Mouse (Mus musculus) mature B cell (primary cell): ENCODE data around the gene Npas3.

Experiments used
- in situ Hi-C: fragments of 300-500 bp; cut with MboI; formaldehyde crosslinking; loops from 2 replicates; pipeline ENCODE4 v1.14.3; 2019

Npas3 gene

DNA sequence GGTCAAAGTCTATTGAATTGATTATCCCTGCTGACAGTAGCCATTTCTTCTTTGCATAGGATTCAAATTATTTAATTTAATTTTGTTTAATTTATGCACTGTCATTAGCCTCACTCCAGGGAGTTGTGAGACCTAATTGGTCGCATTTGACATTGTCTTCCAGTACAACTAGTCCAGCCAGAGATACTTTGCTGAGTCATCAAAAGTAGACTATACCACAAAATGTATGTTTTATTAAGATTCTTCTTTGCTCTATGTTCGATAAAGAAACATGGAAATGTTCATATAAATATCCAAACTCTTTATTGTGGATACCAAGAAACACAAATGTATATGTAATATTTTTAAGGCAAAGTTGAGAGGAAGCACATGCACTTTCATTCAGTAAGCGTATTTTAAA, 446.8 kb downstream of the Npas3 start:
- in situ Hi-C loops, result no loop called here

- in situ Hi-C loops, result no loop called here
Observed at GRCm38 (mm10) chr12:53697645-53698044, 449.2 kb downstream of the Npas3 start.

- in situ Hi-C loops, result no loop called here
Observed at GRCm38 (mm10) chr12:53698483-53699227, 450.2 kb downstream of the Npas3 start.

DNA sequence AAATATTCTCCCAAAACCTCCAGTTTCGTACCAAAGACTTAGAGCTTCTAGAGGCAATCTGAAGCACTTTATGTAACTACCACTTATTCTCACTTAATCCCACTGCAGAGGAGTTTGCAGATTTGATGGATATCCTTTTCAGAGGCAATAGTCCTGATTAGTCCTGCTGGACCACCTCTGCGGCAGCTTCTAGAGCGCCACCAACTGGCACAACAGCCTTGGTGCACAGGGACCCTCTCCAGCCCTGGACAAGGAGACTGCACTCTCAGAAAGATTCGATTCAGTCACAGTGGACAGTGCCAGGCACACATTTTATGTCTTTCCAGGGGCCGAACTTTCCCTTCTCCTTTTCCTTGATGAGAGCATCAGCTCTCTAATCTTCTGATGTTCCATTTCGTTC, 471.4 kb downstream of the Npas3 start:
- in situ Hi-C loops, result no loop called here

DNA sequence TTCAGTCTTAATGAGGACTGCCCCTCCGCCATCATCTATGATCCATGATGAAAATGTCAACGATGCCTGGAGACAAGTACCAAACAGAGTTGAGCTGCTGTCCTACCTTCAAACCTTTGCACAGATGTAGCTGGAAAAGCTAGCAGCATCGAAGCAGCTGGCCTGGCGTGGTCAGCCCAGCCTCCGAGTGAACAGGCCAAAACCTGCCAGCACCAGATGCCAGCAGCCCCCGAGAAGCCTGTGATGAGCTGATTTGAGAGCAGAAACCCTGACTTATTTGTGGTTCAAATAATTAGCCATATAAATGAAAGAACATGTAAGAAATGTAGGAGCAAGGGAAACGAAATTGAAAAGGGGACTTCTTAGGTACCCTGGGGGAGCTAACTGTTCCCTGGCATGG, 473.7 kb downstream of the Npas3 start:
- in situ Hi-C loops, result no loop called here

GRCm38 (mm10) chr12:53722718-53723698, 474.5 kb downstream of the Npas3 start:
- in situ Hi-C loops, result no loop called here

GRCm38 (mm10) chr12:53729275-53729674, 480.8 kb downstream of the Npas3 start:
- in situ Hi-C loops, result no loop called here

GRCm38 (mm10) chr12:53738549-53739292, 490.2 kb downstream of the Npas3 start:
- in situ Hi-C loops, result no loop called here

- in situ Hi-C loops, result no loop called here
Observed at GRCm38 (mm10) chr12:53746653-53747052, 498.2 kb downstream of the Npas3 start.

GRCm38 (mm10) chr12:53749375-53749774, 500.9 kb downstream of the Npas3 start:
- in situ Hi-C loops, result no loop called here

GRCm38 (mm10) chr12:53752281-53753072, 504.0 kb downstream of the Npas3 start:
- in situ Hi-C loops, result no loop called here

- in situ Hi-C loops, result no loop called here
Observed at GRCm38 (mm10) chr12:53753368-53753937, 505.0 kb downstream of the Npas3 start.

DNA sequence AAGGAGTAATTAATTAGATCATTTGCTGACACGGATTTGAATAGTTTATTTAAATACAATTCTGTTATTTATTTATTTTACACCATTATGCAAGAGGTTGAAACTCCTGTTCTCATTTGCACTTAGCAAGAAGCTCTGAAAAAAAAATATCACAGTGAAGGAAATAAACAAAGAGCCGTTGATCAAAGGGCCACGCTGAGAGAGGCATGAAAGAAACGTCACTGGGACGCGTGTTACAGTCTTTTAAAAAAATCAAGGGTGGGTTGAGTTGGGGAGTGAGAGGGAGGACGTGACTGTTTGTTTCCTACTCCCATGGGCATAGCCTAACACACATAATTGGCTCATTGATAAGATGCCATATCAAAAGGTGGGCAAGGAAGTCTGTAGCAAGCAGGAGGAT, 505.8 kb downstream of the Npas3 start:
- in situ Hi-C loops, result no loop called here

DNA sequence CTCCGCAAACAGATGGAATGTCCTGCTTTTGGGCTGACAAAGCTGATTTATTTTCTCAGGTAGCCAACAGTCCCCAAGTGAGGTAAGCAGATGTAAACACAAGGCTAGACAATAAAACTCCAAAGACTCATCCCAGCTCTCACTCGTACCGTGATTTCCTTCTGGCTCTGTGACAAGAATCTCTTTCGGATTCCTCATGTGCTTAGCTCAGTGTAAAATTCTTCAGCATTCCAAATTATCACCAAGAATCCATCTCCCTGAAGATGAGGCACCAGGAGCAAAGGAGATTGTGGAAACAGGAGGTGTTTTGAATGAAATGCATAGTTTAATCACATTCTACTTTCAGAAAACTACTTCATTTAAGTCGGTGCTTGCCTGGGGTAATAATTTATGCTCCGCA, 509.2 kb downstream of the Npas3 start:
- in situ Hi-C loops, result no loop called here

DNA sequence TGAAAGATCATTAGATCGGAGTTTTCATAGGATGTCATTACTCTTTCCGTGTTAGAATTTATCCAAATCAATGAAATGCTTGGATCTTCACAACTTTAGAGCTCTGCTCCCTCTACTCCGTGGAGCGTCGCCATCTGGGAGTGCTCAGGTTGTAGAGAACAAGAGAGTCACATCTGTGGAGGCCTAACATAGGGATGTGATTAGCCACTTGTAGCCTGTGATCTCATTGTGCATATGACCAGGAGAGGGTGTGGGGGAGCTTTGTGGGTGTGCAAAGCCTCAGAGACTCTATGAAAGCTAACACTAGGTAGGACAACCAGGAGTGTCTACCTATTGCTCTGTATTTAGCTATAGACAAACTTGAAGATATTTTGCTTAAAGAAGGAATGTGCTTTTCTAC, 509.9 kb downstream of the Npas3 start:
- in situ Hi-C loops, result no loop called here

- in situ Hi-C loops, result no loop called here
Observed at GRCm38 (mm10) chr12:53764143-53764542, 515.7 kb downstream of the Npas3 start.

DNA sequence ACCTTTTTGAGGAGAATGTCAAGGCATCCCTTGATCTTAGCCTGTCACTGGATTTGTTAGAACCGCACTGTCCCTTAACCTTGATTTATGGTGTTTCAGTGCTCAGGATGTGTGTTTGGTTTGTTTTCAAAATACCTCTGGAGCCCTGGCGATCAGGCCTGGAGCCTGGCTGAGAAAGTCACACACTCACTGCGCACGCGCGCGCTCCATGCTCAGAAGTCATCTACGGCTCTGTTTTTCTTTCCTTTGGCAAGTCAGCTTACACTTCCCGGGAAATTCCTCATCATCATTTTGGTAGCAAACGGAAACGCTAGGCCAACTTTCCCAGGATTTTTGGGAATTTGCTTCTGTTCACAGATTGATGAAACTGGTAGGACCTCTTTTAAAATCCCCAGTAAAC, 519.9 kb downstream of the Npas3 start:
- in situ Hi-C loops, result no loop called here

- in situ Hi-C loops, result no loop called here
Observed at GRCm38 (mm10) chr12:53771394-53771936, 523.0 kb downstream of the Npas3 start.

DNA sequence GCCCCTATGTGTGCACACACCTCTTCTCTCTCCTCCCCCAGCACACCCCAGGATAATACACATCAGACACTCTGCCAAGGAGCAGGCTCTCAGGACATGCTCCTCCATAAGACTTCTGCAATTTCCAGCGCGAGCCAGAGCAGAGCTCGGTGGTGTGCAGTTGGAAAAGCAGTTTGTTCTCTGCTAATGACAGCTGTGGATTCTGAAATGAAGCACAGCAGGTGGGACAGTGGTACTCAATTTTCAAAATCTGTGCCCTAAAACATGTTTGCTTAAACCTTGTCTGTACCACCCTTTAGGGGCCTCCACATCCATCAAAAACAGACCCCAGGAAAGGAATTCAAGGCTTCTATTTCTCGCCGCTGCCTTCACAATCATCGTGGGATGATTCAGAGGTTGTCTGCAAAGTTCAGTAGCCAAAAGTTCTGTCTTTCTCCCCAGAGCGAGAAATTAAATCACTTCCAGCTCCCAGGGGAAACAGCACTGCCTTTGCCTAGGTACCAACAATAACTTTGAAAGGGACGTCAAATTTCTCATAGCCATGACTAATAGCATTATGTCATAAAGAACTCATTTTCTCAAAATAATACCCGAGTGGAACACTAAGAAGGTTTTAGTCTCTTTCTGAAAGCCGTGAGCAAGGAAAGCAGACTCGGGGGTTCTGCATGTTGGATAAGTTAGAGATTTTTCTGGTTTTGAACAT, 533.5 kb downstream of the Npas3 start:
- in situ Hi-C loops, result no loop called here

GRCm38 (mm10) chr12:53789501-53789900, 541.0 kb downstream of the Npas3 start:
- in situ Hi-C loops, result no loop called here
